Mouse (Mus musculus) ES-Bruce4 (cell line): ENCODE measurements around the gene Ppp1r27. TPM values are rescaled to one million over a fixed set of nuclear protein-coding genes. Genes with fewer than 3 reads are reported as not detected.
"Not testable (repeated sequence)": the region's sequence is repeated elsewhere in the genome, so short reads cannot be mapped to it uniquely, and the experiment has no call there.

Source experiments
- H3K27ac ChIP-seq: 2 replicates; pipeline ENCODE4 v1.5.1; 2012; ENCODE audit warnings: low read length, inconsistent platforms; ENCODE audit not compliant: insufficient read depth
- H3K27me3 ChIP-seq: 2 replicates; pipeline ENCODE4 v1.6.1; 2012; ENCODE audit warnings: mild to moderate bottlenecking, low read length, inconsistent platforms; ENCODE audit not compliant: control insufficient read depth, poor library complexity, insufficient read depth, severe bottlenecking
- H3K36me3 ChIP-seq: 2 replicates; pipeline ENCODE4 v1.6.1; 2012; ENCODE audit warnings: inconsistent platforms, mild to moderate bottlenecking, low read length, moderate library complexity; ENCODE audit not compliant: control insufficient read depth, poor library complexity, insufficient read depth, severe bottlenecking
- H3K4me1 ChIP-seq: one replicate; pipeline ENCODE4 v1.8.1; 2011; ENCODE audit warnings: low read length; ENCODE audit not compliant: control insufficient read depth, insufficient read depth
- H3K4me3 ChIP-seq: 2 replicates; pipeline ENCODE4 v1.5.1; 2011; ENCODE audit warnings: low read depth, mild to moderate bottlenecking, low read length
- H3K9ac ChIP-seq: 2 replicates; pipeline ENCODE4 v1.6.1; 2012; ENCODE audit warnings: low read depth, mild to moderate bottlenecking, inconsistent platforms; ENCODE audit not compliant: poor library complexity, severe bottlenecking
- H3K9me3 ChIP-seq: replicated peaks from 2 replicates; pipeline ENCODE4 v1.6.1; 2012; ENCODE audit warnings: mild to moderate bottlenecking, low read length, inconsistent platforms; ENCODE audit not compliant: control insufficient read depth, poor library complexity, insufficient read depth, severe bottlenecking
- CTCF ChIP-seq: IDR thresholded peaks from one replicate; pipeline ENCODE4 v1.8.1; 2011; ENCODE audit warnings: low read depth, low read length
- EP300 ChIP-seq: IDR thresholded peaks from 2 replicates; pipeline ENCODE4 v1.6.1; 2011; ENCODE audit warnings: low read depth, low read length; ENCODE audit not compliant: insufficient read depth
- POLR2A ChIP-seq: IDR thresholded peaks from one replicate; pipeline ENCODE4 v1.8.1; 2011; ENCODE audit warnings: low read length; ENCODE audit not compliant: insufficient read depth
- polyA plus RNA-seq: library from polyadenylated mRNA; stranded (reverse); fragments of >200 nt; gene quantifications from 2 replicates; pipeline ENCODE4 v1.2.4, GENCODE M21; 2011; ENCODE audit warnings: low read depth; ENCODE audit not compliant: missing spikeins, insufficient read depth, insufficient read length

Gene Ppp1r27
- polyA plus RNA-seq, 1 experiment, result not detected

DNA sequence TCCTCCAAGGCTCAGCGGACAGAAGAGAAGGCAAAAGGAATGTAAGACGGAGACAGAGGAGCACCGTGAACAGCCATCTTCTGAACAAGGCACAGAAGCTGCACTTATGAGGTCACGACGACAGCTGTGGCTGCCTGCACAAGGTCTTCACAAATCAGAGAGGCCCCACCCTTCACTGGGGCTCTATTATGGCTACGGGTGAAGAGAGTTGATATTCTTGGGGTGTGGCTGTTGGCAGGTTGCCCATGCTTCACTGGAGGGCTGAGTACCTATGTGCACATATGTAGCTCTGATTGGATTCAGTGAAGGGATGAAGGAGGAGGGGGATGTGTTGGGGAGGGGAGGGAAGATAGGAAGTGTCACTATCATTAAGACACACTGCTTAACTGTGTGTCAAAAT, 32.4 kb downstream of the Ppp1r27 start:
- TF ChIP-seq EP300 (no peak), POLR2A (no peak), CTCF (no peak)
- no peaks in the 10 kb centered on the region for H3K9me3 ChIP-seq
- H3K27me3 ChIP-seq, result no peaks in the 10 kb centered on the region
- no peak overlapping the region for H3K27ac ChIP-seq
- H3K36me3 ChIP-seq, result no peaks in the 10 kb centered on the region
- H3K9ac ChIP-seq, result no peak overlapping the region
- no peak overlapping the region for H3K4me3 ChIP-seq
- H3K4me1 ChIP-seq, result no peaks in the 10 kb centered on the region

DNA sequence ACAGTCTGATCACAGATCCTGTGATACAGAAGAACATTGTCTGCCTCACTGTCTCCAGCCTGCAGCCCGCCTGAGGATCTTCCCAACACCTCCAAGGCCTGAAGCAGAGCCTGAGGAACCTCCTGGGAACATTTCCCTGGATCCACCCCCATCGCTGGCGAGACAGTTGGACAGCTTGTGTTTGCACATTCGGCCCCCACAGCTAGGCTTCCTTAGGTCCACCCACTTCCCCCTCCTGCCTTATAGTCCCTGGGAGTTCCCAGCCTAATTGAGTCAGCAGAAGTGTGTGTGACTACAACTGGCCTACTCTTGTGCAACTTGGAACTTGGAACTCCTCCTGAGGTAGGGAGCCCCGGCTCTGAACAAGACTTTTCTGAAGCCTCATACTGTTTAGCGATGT, 32.9 kb downstream of the Ppp1r27 start:
- H3K4me1 ChIP-seq, result no peaks in the 10 kb centered on the region
- no peaks in the 10 kb centered on the region for H3K9me3 ChIP-seq
- no peak overlapping the region for H3K9ac ChIP-seq
- no peaks in the 10 kb centered on the region for H3K27me3 ChIP-seq
- no peak overlapping the region for H3K4me3 ChIP-seq
- no peaks in the 10 kb centered on the region for H3K36me3 ChIP-seq
- TF ChIP-seq CTCF (no peak), POLR2A (no peak), EP300 (no peak)
- no peak overlapping the region for H3K27ac ChIP-seq

DNA sequence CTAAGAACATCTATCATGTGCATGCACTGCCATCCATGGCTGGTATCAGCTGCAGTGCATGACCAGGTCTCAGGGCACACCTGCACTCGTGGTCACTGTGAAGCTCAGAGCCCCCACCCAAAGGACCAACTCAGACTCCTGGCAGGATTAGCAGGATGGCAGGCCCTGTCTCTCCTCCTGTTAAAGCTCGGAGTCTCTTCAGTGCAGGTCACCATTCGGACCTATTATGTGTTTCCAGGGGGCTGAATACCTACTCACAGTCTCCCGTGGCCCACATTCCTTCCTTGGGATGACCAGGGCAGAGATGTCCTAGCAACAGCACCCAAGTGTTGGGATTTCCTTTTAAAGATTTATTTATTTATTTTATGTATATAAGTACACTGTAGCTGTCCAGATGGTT, 33.8 kb downstream of the Ppp1r27 start:
- Histone ChIP-seq H3K27ac (no peak overlapping the region), H3K9me3 (no peaks in the 10 kb centered on the region), H3K36me3 (no peaks in the 10 kb centered on the region), H3K9ac (no peak overlapping the region), H3K4me1 (no peaks in the 10 kb centered on the region), H3K27me3 (no peaks in the 10 kb centered on the region), H3K4me3 (no peak overlapping the region)
- TF ChIP-seq EP300 (no peak), POLR2A (no peak), CTCF (no peak)

DNA sequence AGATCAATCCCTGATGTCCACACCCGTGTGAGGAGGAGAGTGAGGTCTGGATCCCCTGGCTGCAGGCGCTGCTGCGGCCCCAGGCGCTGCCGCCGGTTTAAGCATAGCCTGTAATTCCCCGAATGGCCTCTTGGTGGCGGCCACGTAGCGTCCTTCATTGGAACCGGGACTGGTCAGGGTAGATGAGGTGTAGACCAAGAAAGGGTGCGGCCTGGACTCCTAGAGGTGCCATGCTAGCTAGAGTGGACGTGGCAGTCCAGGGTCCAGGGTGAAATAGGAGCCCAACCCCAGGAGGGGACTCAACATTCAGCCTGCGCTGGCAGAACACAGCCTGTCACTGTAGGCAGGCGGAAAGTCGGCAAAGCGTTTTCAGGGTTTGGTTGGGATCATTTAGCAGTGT, 35.3 kb downstream of the Ppp1r27 start:
- no peaks in the 10 kb centered on the region for H3K36me3 ChIP-seq
- no peak for TF ChIP-seq POLR2A
- TF ChIP-seq EP300, result no peak
- TF ChIP-seq CTCF, result peak; percentile 92
- no peak overlapping the region for H3K9ac ChIP-seq
- H3K4me3 ChIP-seq, result no peak overlapping the region
- H3K4me1 ChIP-seq, result no peaks in the 10 kb centered on the region
- H3K27ac ChIP-seq, result no peak overlapping the region
- no peaks in the 10 kb centered on the region for H3K27me3 ChIP-seq
- no peaks in the 10 kb centered on the region for H3K9me3 ChIP-seq

- H3K27ac ChIP-seq, H3K36me3 ChIP-seq, H3K4me1 ChIP-seq, H3K4me3 ChIP-seq, H3K9ac ChIP-seq, H3K9me3 ChIP-seq, H3K27me3 ChIP-seq: not testable (repeated sequence)
Observed at GRCm38 (mm10) chr11:120514262-120514661, 36.7 kb downstream of the Ppp1r27 start.

- no peak for TF ChIP-seq EP300
- Histone ChIP-seq H3K27ac (no peak overlapping the region), H3K27me3 (no peaks in the 10 kb centered on the region), H3K4me3 (no peak overlapping the region), H3K4me1 (no peaks in the 10 kb centered on the region), H3K36me3 (no peaks in the 10 kb centered on the region), H3K9me3 (no peaks in the 10 kb centered on the region), H3K9ac (no peak overlapping the region)
Observed at GRCm38 (mm10) chr11:120512790-120513453, 38.0 kb downstream of the Ppp1r27 start.
